In the genomic region with DNA sequence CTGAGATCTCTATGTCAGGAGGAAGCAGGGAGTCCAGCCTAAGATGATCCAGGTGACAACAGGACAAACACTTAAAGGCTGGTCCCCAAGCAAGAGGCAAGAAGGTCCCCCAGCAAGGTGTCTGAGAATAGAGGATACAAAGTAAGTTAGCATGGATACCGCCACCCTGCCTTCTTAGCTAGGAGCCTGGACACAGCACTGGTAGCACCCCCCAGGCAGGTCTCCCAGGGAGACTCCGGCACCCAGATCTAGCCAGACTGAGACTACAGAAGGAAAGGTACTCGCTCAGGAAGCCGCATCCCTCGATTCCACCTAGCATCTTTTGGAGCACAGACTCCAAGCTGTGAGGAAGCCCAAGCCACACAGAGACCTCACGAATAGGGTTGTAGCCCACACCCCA, we compare ENCODE assay signal across 8 mouse cellular contexts. TPM values are rescaled to one million over a fixed set of nuclear protein-coding genes. Genes with fewer than 3 reads are reported as not detected.
DNase-seq lines count a peak whose midpoint lies in the region; ATAC-seq and TF ChIP-seq lines count a peak whose summit lies in the region.

No protein-coding gene starts in this region.

- TF ChIP-seq EP300 in stomach, postnatal 0 days (optimal IDR thresholded peaks at IDR 0.05) = no peak

- H3K4me2 ChIP-seq in liver, embryonic 12.5 days = peak overlapping the region; percentile 89
- H3K4me2 ChIP-seq in stomach, postnatal 0 days (replicated peaks; ENCODE audit: low read depth) = peak overlapping the region; percentile 95

- H3K27ac ChIP-seq in liver, embryonic 12.5 days = no peak overlapping the region
- H3K27ac ChIP-seq in stomach, postnatal 0 days (replicated peaks) = no peak overlapping the region

- 78% methylated on average over 6 of the region's 6 CpGs for WGBS in liver, embryonic 12.5 days (ENCODE audit: insufficient replicate concordance)
- 85% methylated on average over 6 of the region's 6 CpGs for WGBS in stomach, postnatal 0 days

- TF ChIP-seq CTCF in stomach, postnatal 0 days (IDR thresholded peaks at IDR 0.05; ENCODE audit: low read depth) = no peak

- H3K36me3 ChIP-seq in liver, embryonic 12.5 days = peaks cover 26% of the 10 kb centered on the region
- H3K36me3 ChIP-seq in stomach, postnatal 0 days (ENCODE audit: control insufficient read depth, insufficient read depth, low read length) = peaks cover 12% of the 10 kb centered on the region

- no peak overlapping the region for H3K4me3 ChIP-seq in liver, embryonic 12.5 days
- H3K4me3 ChIP-seq in stomach, postnatal 0 days (ENCODE audit: low read depth, low read length) = peak overlapping the region; percentile 84; the same call in 1 of the 2 replicates

- H3K4me1 ChIP-seq in liver, embryonic 12.5 days = peaks cover 33% of the 10 kb centered on the region
- 0 out of 2 replicates have a peak, but pooled peaks cover 2% of the 10 kb centered on the region for H3K4me1 ChIP-seq in stomach, postnatal 0 days (replicated peaks; ENCODE audit: control insufficient read depth, insufficient read depth)

- no peak for ATAC-seq in liver, embryonic 12.5 days
- ATAC-seq in stomach, postnatal 0 days (ENCODE audit: low FRiP score, low TSS enrichment) = no peak
- no peak for ATAC-seq in megakaryocyte progenitor cell, adult 5-6 weeks (replicated peaks; ENCODE audit: poor library complexity)

- intact Hi-C loops in gastrocnemius, postnatal 14 days (cut with DNase I; ENCODE audit: low total_unique reads) = no loop called here

- peaks cover 13% of the 10 kb centered on the region for H3K27me3 ChIP-seq in liver, embryonic 12.5 days (replicated peaks)
- H3K27me3 ChIP-seq in stomach, postnatal 0 days (ENCODE audit: control insufficient read depth, insufficient read depth, low read length) = no peaks in the 10 kb centered on the region

- H3K9me3 ChIP-seq in liver, embryonic 12.5 days (replicated peaks) = no peaks in the 10 kb centered on the region
- no peaks in the 10 kb centered on the region for H3K9me3 ChIP-seq in stomach, postnatal 0 days (ENCODE audit: control insufficient read depth, low read length)

- no peak overlapping the region for H3K9ac ChIP-seq in liver, embryonic 12.5 days
- no peak overlapping the region for H3K9ac ChIP-seq in stomach, postnatal 0 days (ENCODE audit: low read length)

- peak; percentile 3 for DNase-seq in gastrocnemius, postnatal 10 days
- DNase-seq in gastrocnemius, postnatal 14 days = no peak
- peak; percentile 17 to 22 for DNase-seq in right cerebral cortex, postnatal 10 days (ENCODE audit: low spot score in 2 of 2)
- DNase-seq in right cerebral cortex, postnatal 25 days = no peak
- DNase-seq in stomach, postnatal 0 days (ENCODE audit: low spot score) = peak; percentile 13
- no peak for DNase-seq in embryo, embryonic 10.5 days (ENCODE audit: low spot score)

RNA-seq across cellular contexts. Expression of gene Mier2, which starts 1.8 kb away (rescaled TPM):
- 10 to 100 TPM; 16.1 to 18.2 TPM for total RNA-seq in gastrocnemius, postnatal 10 days (2021)
- 10 to 100 TPM; 10.3 to 10.6 TPM for total RNA-seq in gastrocnemius, postnatal 14 days (2021)
- 20.1 and 20.5 TPM in 2 replicates for polyA plus RNA-seq in liver, embryonic 12.5 days (2016; fragmentation: Nextera tagmentation; extraction: Ambion mirVana)
- 24.0 and 25.4 TPM in 2 replicates for polyA plus RNA-seq in stomach, postnatal 0 days (2015; fragmentation: Nextera tagmentation; extraction: Ambion mirVana)
- total RNA-seq in megakaryocyte progenitor cell, adult 5-6 weeks (2015) = 7.4 and 9.1 TPM in 2 replicates
- total RNA-seq in megakaryocyte progenitor cell, adult 5-6 weeks (2017) = 9.6 and 13.4 TPM in 2 replicates

RNA-seq across cellular contexts. Expression of gene Plpp2, which starts 19.6 kb away (rescaled TPM):
- total RNA-seq in gastrocnemius, postnatal 10 days (2021) = 1 to 10 TPM; 2.3 to 2.6 TPM
- 1 to 10 TPM; 1.3 to 2.2 TPM for total RNA-seq in gastrocnemius, postnatal 14 days (2021)
- 18.0 and 19.9 TPM in 2 replicates for polyA plus RNA-seq in liver, embryonic 12.5 days (2016; fragmentation: Nextera tagmentation; extraction: Ambion mirVana)
- 81.8 and 92.1 TPM in 2 replicates for polyA plus RNA-seq in stomach, postnatal 0 days (2015; fragmentation: Nextera tagmentation; extraction: Ambion mirVana)
- 8.2 and 11.6 TPM in 2 replicates for total RNA-seq in megakaryocyte progenitor cell, adult 5-6 weeks (2015)
- 2.7 and 5.3 TPM in 2 replicates for total RNA-seq in megakaryocyte progenitor cell, adult 5-6 weeks (2017)

RNA-seq across cellular contexts. Expression of gene Theg, which starts 34.0 kb away (rescaled TPM):
- not detected for total RNA-seq in gastrocnemius, postnatal 10 days (2021)
- total RNA-seq in gastrocnemius, postnatal 14 days (2021) = not detected
- polyA plus RNA-seq in liver, embryonic 12.5 days (2016; fragmentation: Nextera tagmentation; extraction: Ambion mirVana) = not detected in 2 replicates
- not detected in 2 replicates for polyA plus RNA-seq in stomach, postnatal 0 days (2015; fragmentation: Nextera tagmentation; extraction: Ambion mirVana)
- total RNA-seq in megakaryocyte progenitor cell, adult 5-6 weeks (2015) = not detected in 2 replicates
- total RNA-seq in megakaryocyte progenitor cell, adult 5-6 weeks (2017) = not detected in 2 replicates

Comparison
In these comparisons a context has a peak if more than half of its experiments do, and no peak if none do; other contexts are left out.
1. DNase-seq: peak in gastrocnemius, postnatal 10 days (single experiment), right cerebral cortex, postnatal 10 days (2 of 2) and stomach, postnatal 0 days (single experiment); none in gastrocnemius, postnatal 14 days (single experiment), right cerebral cortex, postnatal 25 days (single experiment) and embryo, embryonic 10.5 days (single experiment).